Mouse (Mus musculus): ENCODE results near the gene Runx3. TPM values are rescaled to one million over a fixed set of nuclear protein-coding genes. Genes with fewer than 3 reads are reported as not detected.

Gene Runx3
- polyA plus RNA-seq, 1 experiment from 2014 or later = not detected

GRCm38 (mm10) chr4:135123721-135124120, 3.3 kb downstream of the Runx3 start:
- WGBS = 67% methylated on average over 5 of the region's 5 CpGs
- Histone ChIP-seq H3K9me3 (ENCODE audit: control insufficient read depth, low read length) (no peaks in the 10 kb centered on the region), H3K9ac (ENCODE audit: low read depth, low read length) (no peak overlapping the region)

DNA sequence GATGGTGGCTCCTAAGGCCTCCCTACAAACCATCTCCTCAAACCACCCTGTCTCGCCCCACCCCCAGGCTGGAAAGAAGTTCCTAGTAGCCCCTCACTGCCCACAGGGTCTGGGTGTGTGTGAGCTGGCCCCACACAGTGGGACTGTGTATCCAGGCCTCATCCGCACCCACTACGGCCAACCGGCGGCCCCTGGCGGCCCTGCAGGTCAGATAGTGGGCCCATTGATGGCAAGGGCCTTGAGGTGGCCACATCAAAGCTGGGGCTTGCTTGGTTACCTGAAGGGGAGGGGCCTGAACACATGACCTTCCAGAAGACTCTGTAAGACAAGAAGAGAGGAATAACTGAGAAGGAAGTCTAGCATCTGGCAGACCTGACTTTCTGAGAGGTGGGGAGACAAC, 4.3 kb downstream of the Runx3 start:
- no peak overlapping the region for H3K4me2 ChIP-seq (ENCODE audit: low read length)
- no peaks in the 10 kb centered on the region; the same call in 1 of the 2 replicates for H3K4me1 ChIP-seq (ENCODE audit: control insufficient read depth, insufficient read depth, low read depth, low read length)
- no peaks in the 10 kb centered on the region for H3K27me3 ChIP-seq (replicated peaks; ENCODE audit: control insufficient read depth, insufficient read depth, low read length)
- no peak overlapping the region for H3K4me3 ChIP-seq (ENCODE audit: low read length)
- 96% methylated on average over 6 of the region's 6 CpGs for WGBS
- no peaks in the 10 kb centered on the region for H3K9me3 ChIP-seq (ENCODE audit: control insufficient read depth, low read length)
- no peaks in the 10 kb centered on the region for H3K36me3 ChIP-seq (ENCODE audit: control insufficient read depth, insufficient read depth, low read length)
- no peak for ATAC-seq
- H3K27ac ChIP-seq (ENCODE audit: low read depth, low read length) = no peak overlapping the region
- H3K9ac ChIP-seq (ENCODE audit: low read depth, low read length) = no peak overlapping the region

More at GRCm38 (mm10) chr4:135123721-135124120, 3.3 kb downstream of the Runx3 start:
- Histone ChIP-seq H3K4me1 (ENCODE audit: control insufficient read depth, insufficient read depth, low read depth, low read length) (no peaks in the 10 kb centered on the region; the same call in 1 of the 2 replicates), H3K4me3 (ENCODE audit: low read length) (no peak overlapping the region), H3K36me3 (ENCODE audit: control insufficient read depth, insufficient read depth, low read length) (no peaks in the 10 kb centered on the region), H3K4me2 (ENCODE audit: low read length) (no peak overlapping the region), H3K27ac (ENCODE audit: low read depth, low read length) (no peak overlapping the region), H3K27me3 (replicated peaks; ENCODE audit: control insufficient read depth, insufficient read depth, low read length) (no peaks in the 10 kb centered on the region)
- no peak for ATAC-seq

GRCm38 (mm10) chr4:135125152-135125551, 4.7 kb downstream of the Runx3 start:
- Histone ChIP-seq H3K9ac (ENCODE audit: low read depth, low read length) (no peak overlapping the region), H3K4me1 (ENCODE audit: control insufficient read depth, insufficient read depth, low read depth, low read length) (no peaks in the 10 kb centered on the region; the same call in 1 of the 2 replicates), H3K36me3 (ENCODE audit: control insufficient read depth, insufficient read depth, low read length) (no peaks in the 10 kb centered on the region), H3K9me3 (ENCODE audit: control insufficient read depth, low read length) (no peaks in the 10 kb centered on the region), H3K27ac (ENCODE audit: low read depth, low read length) (no peak overlapping the region), H3K4me2 (ENCODE audit: low read length) (no peak overlapping the region), H3K27me3 (replicated peaks; ENCODE audit: control insufficient read depth, insufficient read depth, low read length) (no peaks in the 10 kb centered on the region), H3K4me3 (ENCODE audit: low read length) (no peak overlapping the region)
- WGBS = 90% methylated on average over 3 of the region's 3 CpGs
- ATAC-seq = no peak

- 61% methylated on average over 5 of the region's 5 CpGs for WGBS
- ATAC-seq = no peak
Observed at GRCm38 (mm10) chr4:135126385-135126784, 5.9 kb downstream of the Runx3 start.

DNA sequence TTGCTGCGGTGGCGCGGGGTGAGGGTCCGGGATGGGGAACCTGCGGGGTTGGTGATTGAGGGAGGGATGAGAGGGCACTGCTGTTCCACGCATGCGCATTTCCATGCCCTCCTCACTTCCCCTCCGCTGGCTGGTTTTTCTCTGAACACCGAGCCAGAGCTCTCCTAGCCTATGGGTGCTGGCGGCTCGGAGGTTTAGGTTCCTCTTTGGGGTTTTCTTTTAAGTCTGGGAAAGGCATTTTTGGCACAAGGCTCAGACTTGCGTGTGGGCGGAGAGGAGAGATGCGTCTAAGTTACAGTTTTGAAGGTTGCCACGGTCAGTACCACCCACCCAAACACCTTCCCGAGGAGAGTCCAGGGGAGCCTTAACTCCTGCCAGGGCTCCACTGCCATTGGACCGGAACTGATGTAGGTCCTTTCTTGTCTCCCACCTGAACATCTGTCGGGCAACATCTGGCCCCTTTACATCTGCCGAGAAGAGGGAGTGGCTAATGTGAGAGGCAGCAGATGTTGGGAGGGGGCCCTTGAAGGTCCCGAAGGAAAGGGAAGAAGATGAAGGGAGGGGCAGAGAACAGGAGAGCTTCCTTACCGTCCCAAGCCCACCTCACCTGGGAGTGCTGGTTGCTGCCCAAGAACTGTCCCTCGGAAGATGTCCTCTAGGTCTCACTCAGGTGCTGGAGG, 8.5 kb downstream of the Runx3 start:
- H3K27ac ChIP-seq (ENCODE audit: low read depth, low read length) = no peak overlapping the region
- no peaks in the 10 kb centered on the region for H3K9me3 ChIP-seq (ENCODE audit: control insufficient read depth, low read length)
- H3K4me2 ChIP-seq (ENCODE audit: low read length) = peak overlapping the region; percentile 58
- H3K4me3 ChIP-seq (ENCODE audit: low read length) = peak overlapping the region; percentile 30
- H3K27me3 ChIP-seq (replicated peaks; ENCODE audit: control insufficient read depth, insufficient read depth, low read length) = no peaks in the 10 kb centered on the region
- ATAC-seq = peak; percentile 58; the same call in 1 of the 2 replicates
- H3K4me1 ChIP-seq (ENCODE audit: control insufficient read depth, insufficient read depth, low read depth, low read length) = no peaks in the 10 kb centered on the region; the same call in 1 of the 2 replicates
- no peaks in the 10 kb centered on the region for H3K36me3 ChIP-seq (ENCODE audit: control insufficient read depth, insufficient read depth, low read length)
- peak overlapping the region; percentile 37 for H3K9ac ChIP-seq (ENCODE audit: low read depth, low read length)
- WGBS = 29% methylated on average over 22 of the region's 22 CpGs

More at GRCm38 (mm10) chr4:135126385-135126784, 5.9 kb downstream of the Runx3 start:
- Histone ChIP-seq H3K27ac (ENCODE audit: low read depth, low read length) (no peak overlapping the region), H3K9me3 (ENCODE audit: control insufficient read depth, low read length) (no peaks in the 10 kb centered on the region), H3K4me2 (ENCODE audit: low read length) (no peak overlapping the region), H3K27me3 (replicated peaks; ENCODE audit: control insufficient read depth, insufficient read depth, low read length) (no peaks in the 10 kb centered on the region), H3K36me3 (ENCODE audit: control insufficient read depth, insufficient read depth, low read length) (no peaks in the 10 kb centered on the region), H3K4me1 (ENCODE audit: control insufficient read depth, insufficient read depth, low read depth, low read length) (no peaks in the 10 kb centered on the region; the same call in 1 of the 2 replicates), H3K9ac (ENCODE audit: low read depth, low read length) (no peak overlapping the region), H3K4me3 (ENCODE audit: low read length) (no peak overlapping the region)

GRCm38 (mm10) chr4:135130156-135130555, 9.7 kb downstream of the Runx3 start:
- Histone ChIP-seq H3K4me2 (ENCODE audit: low read length) (no peak overlapping the region), H3K27ac (ENCODE audit: low read depth, low read length) (no peak overlapping the region), H3K4me1 (ENCODE audit: control insufficient read depth, insufficient read depth, low read depth, low read length) (no peaks in the 10 kb centered on the region; the same call in 1 of the 2 replicates), H3K9me3 (ENCODE audit: control insufficient read depth, low read length) (no peaks in the 10 kb centered on the region), H3K27me3 (replicated peaks; ENCODE audit: control insufficient read depth, insufficient read depth, low read length) (no peaks in the 10 kb centered on the region), H3K9ac (ENCODE audit: low read depth, low read length) (no peak overlapping the region), H3K4me3 (ENCODE audit: low read length) (no peak overlapping the region), H3K36me3 (ENCODE audit: control insufficient read depth, insufficient read depth, low read length) (no peaks in the 10 kb centered on the region)
- ATAC-seq = no peak
- 89% methylated on average over 6 of the region's 6 CpGs for WGBS

DNA sequence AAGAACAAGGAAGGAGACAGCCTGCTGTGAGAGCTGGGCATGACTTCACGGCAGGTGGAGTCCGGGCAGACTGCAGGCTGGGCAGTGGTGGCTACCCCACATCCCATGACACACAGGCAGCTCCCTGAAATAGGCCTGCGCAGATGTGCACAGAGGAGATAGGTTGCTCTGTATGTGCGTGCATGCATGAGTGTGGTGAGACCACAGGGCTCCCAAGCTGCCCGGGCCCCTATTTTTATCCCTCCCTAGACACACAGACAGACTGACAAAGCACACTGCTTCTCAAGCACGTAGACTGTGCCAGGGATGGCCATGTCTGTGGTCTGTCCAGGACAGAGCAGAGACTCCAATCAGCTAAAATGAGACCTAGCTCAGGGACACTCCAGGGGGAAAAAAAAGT, 10.7 kb downstream of the Runx3 start:
- no peak overlapping the region for H3K4me3 ChIP-seq (ENCODE audit: low read length)
- no peaks in the 10 kb centered on the region for H3K27me3 ChIP-seq (replicated peaks; ENCODE audit: control insufficient read depth, insufficient read depth, low read length)
- H3K4me2 ChIP-seq (ENCODE audit: low read length) = no peak overlapping the region
- H3K9ac ChIP-seq (ENCODE audit: low read depth, low read length) = no peak overlapping the region
- H3K27ac ChIP-seq (ENCODE audit: low read depth, low read length) = no peak overlapping the region
- no peak for ATAC-seq
- H3K9me3 ChIP-seq (ENCODE audit: control insufficient read depth, low read length) = no peaks in the 10 kb centered on the region
- WGBS = 69% methylated on average over 6 of the region's 6 CpGs
- H3K36me3 ChIP-seq (ENCODE audit: control insufficient read depth, insufficient read depth, low read length) = no peaks in the 10 kb centered on the region
- H3K4me1 ChIP-seq (ENCODE audit: control insufficient read depth, insufficient read depth, low read depth, low read length) = no peaks in the 10 kb centered on the region; the same call in 1 of the 2 replicates

- WGBS = 93% methylated on average over 12 of the region's 12 CpGs
- H3K9me3 ChIP-seq (ENCODE audit: control insufficient read depth, low read length) = no peaks in the 10 kb centered on the region
- no peak overlapping the region for H3K4me2 ChIP-seq (ENCODE audit: low read length)
- no peak for ATAC-seq
- H3K4me1 ChIP-seq (ENCODE audit: control insufficient read depth, insufficient read depth, low read depth, low read length) = no peaks in the 10 kb centered on the region; the same call in 1 of the 2 replicates
- H3K9ac ChIP-seq (ENCODE audit: low read depth, low read length) = no peak overlapping the region
- no peak overlapping the region for H3K27ac ChIP-seq (ENCODE audit: low read depth, low read length)
- H3K4me3 ChIP-seq (ENCODE audit: low read length) = no peak overlapping the region
- no peaks in the 10 kb centered on the region for H3K27me3 ChIP-seq (replicated peaks; ENCODE audit: control insufficient read depth, insufficient read depth, low read length)
- H3K36me3 ChIP-seq (ENCODE audit: control insufficient read depth, insufficient read depth, low read length) = no peaks in the 10 kb centered on the region
Observed at GRCm38 (mm10) chr4:135132797-135133196, 12.3 kb downstream of the Runx3 start.

- H3K4me2 ChIP-seq (ENCODE audit: low read length) = no peak overlapping the region
- WGBS = 69% methylated on average over 4 of the region's 4 CpGs
- H3K9ac ChIP-seq (ENCODE audit: low read depth, low read length) = no peak overlapping the region
- H3K27ac ChIP-seq (ENCODE audit: low read depth, low read length) = no peak overlapping the region
- no peak overlapping the region for H3K4me3 ChIP-seq (ENCODE audit: low read length)
- no peaks in the 10 kb centered on the region; the same call in 1 of the 2 replicates for H3K4me1 ChIP-seq (ENCODE audit: control insufficient read depth, insufficient read depth, low read depth, low read length)
- no peak for ATAC-seq
- H3K27me3 ChIP-seq (replicated peaks; ENCODE audit: control insufficient read depth, insufficient read depth, low read length) = peaks cover 5% of the 10 kb centered on the region
- H3K36me3 ChIP-seq (ENCODE audit: control insufficient read depth, insufficient read depth, low read length) = no peaks in the 10 kb centered on the region
- no peaks in the 10 kb centered on the region for H3K9me3 ChIP-seq (ENCODE audit: control insufficient read depth, low read length)
Observed at GRCm38 (mm10) chr4:135133711-135134110, 13.3 kb downstream of the Runx3 start.

Data from hindbrain, embryonic 16.5 days (tissue).